Mouse (Mus musculus): Measurements from ENCODE around the gene Ccdc116.
A peak's percentile ranks its signal among the peaks of the same experiment; 100 is the strongest.

The Ccdc116 gene

DNA sequence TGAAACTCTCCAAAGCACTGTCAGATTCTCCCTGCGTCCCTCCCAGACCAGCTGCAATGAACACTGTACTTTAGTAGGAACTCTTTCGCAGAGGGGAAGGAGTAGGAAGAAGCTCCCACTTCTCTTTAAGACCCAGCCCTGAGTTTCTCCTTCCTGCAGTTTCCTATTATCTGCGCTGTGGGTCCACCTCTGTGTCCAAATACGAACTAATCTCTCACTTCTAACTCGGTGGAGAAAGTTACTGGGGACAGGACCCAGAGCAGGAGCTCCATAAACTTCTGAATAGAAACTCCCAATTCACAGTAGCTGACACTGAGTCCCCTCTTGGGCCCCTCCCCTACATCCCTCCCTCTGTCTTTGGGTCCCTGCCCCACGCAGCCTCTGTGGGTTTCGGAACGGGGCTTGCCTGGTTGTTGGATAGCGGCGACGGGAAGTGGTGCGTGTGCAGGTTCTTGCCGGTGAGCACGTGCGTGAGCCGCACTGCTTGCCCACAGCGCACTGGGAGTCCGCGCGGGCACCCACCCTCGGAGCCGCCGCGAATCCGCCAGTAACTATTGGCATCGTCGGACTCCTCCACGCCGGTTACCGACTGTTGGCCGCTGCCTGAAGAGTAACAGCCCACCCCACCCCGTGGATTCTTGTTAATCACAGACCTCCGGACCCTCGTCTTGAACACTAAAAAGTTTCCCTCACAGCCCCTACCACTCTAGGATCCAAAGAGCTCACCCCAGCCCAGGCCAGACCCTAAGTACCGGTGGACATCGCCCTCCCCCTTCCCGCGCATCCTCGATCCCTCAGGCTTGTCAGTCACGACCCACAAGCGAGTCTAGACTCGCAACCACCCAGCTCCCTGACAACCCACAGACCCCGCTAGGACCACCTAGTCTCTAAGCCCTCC is 15.6 kb downstream of the Ccdc116 start:
- DNase-seq (ENCODE audit: low read depth, low spot score) = no peak

GRCm38 (mm10) chr16:17127292-17127691 is 19.7 kb downstream of the Ccdc116 start:
- DNase-seq (ENCODE audit: low read depth, low spot score) = no peak

DNA sequence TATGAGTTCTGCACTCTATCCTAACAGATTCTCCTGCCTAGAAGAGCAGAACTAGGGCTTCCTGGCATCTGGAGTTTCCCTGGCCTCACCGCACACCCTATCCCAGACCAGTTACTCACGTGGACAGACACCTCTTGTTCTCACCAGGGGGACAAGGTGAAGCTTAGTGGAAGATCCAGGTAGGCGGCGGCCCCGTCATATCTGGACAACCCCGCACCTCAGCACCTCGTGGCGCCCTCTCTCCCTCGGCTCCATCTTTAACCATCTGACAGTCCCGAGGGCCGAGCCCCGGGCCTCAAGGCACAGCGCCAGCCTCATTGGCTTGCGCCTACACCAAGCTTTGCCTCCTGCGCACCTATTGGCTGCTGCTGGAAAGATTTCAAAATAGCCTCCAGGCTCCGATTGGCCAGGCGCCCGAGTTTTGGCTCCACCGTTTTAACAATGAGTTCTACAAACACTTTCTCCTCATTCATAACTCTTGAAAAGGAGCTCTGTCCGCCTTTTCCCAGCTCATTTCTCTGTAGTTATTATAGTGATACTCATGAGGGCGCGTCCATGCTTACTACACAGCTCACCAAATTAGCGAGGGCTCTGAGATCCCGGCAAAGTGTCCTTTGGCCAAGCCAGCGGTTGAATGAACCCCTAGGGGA is 22.0 kb downstream of the Ccdc116 start, which contains the start of gene 2610318N02Rik:
Gene 2610318N02Rik, minus strand, starts transcription at position 297 of the 650 bp plus-strand sequence.
- peak; percentile 53 for DNase-seq (ENCODE audit: low read depth, low spot score)

DNA sequence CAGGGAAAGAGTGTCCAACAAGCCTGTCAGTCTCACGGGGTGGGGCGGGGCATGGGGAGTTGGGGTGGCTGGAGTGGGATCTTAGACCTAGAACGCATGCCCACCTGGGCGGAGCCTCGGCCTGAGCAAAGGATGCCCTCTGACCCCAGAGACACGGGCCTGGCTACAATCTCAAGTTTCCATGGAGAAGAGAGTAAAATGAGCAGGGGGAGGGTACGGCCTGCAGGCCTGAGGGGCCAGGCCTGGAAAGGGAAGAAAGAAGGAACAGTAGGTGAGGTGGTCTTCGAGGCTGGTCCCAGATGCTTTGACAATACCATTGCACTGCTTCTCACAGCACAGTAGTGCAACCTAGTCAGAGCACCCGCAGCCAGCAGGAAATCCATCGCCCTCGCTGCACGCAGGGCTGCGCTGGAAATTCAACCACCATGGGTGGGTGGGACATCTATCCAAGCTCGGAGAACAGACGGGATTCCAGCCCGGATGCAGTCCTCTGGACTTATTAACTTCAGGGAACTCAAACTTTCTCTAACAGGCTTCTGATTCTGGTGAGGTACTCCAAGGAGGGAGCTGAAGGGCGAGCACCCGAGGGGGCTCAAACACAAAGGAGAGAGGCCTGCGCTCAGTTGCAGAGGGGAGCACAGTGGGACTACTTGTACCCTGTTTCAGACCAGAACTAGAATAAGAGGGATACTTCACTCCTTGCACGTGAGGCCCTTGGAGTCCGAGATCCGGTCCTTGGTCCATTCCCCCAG is 22.7 kb downstream of the Ccdc116 start:
- no peak for DNase-seq (ENCODE audit: low read depth, low spot score)

DNA sequence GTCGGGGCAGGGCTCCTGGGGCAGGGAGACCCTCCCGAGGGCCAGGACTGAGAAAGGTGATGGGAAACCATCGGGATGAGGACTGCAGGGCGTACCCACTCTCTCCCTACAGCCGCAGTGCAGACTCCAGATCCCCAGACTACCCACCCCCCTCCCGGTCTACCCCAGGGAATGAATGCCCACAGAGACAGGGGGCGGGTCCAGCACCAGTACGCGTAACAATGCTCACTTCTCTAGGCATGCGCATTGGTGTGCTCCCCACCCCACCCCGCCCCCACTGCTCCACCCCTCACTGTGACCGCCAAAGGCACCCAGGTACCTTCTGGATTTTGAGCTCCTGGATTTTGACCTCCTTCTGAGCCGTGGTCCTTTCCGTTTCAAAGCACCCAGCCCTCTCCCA is 25.5 kb downstream of the Ccdc116 start:
- no peak for DNase-seq (ENCODE audit: low read depth, low spot score)

- no peak for DNase-seq (ENCODE audit: low read depth, low spot score)
Observed at GRCm38 (mm10) chr16:17117309-17117799, 29.7 kb downstream of the Ccdc116 start.

- DNase-seq (ENCODE audit: low read depth, low spot score) = peak; percentile 66
Observed at GRCm38 (mm10) chr16:17110771-17111743, 36.0 kb downstream of the Ccdc116 start, which contains the start of gene Ppil2. Gene Ppil2, minus strand, starts transcription at chr16:17111257.

DNA sequence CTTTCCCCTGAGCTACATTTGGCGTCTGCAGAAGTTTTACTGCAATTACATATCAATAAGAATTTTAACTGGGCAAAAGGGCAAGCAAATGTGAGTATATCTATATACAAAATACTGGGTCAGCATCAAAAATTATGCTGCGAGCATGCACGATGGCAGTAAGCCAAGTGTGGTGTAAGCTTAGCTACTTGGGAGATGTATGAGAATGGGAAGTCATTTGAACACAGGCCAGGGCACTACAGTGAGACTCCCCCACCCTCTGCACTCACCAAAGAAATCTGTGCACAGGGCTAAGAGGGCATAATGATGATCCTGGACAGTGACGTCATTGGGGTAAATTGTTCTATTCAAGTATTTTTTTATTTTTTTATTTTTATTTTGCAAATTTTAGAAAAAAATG is 42.4 kb downstream of the Ccdc116 start:
- DNase-seq (ENCODE audit: low read depth, low spot score) = no peak

DNA sequence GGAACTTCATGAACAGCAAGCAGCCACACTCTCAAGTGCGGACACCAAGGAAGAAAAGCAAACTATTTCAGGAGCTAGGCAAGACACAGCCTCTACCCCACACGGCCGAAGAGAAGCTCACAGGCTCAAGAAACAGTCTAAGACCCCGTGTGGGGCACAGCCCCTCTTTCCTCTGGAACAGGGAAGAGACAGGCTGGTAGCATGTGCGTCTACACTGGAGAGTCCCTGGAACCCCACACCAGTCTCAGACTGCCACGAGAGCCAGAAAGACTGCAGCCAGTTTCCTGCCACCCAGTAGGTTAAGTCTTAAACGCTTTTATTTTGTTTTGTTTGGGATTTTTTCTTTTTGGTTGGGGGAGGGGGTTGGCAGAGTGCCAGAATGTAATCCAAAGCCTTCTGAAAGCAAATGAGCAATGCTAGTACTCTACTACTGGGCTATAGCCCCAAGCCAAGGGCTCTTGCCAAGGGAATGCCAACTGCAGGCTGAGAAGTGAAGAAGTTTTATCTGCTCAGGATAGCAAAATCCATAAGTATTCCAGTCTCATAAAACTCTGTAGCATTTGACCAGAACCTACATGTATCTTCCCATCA is 44.3 kb downstream of the Ccdc116 start:
- DNase-seq (ENCODE audit: low read depth, low spot score) = no peak

DNA sequence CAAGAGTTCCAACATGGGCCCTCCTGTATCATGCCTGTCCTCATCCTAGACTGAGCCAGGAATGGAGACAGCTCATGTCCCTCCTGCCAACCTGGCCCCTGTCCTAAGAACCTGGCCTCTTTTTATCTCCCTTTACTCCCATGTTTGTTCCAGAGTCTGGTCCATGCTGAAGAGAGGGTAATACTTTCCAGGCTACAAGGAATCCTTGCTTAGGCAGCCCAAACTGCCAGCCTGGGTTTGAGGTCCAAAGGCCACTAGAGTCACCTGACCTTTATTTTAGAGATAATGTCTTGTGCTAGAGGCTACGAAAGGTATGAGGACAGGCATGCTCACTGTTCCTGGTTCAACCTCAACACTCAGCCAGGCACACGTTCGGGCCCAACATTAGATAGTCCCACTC is 50.1 kb downstream of the Ccdc116 start:
- DNase-seq (ENCODE audit: low read depth, low spot score) = no peak
